Mouse (Mus musculus): ENCODE results near the gene Adgre5. TPM values are rescaled to one million over a fixed set of nuclear protein-coding genes. Genes with fewer than 3 reads are reported as not detected.

The Adgre5 gene
- total and polyA plus RNA-seq, 3 experiments: 0.54 to 23.6 (median 3.7) TPM

DNA sequence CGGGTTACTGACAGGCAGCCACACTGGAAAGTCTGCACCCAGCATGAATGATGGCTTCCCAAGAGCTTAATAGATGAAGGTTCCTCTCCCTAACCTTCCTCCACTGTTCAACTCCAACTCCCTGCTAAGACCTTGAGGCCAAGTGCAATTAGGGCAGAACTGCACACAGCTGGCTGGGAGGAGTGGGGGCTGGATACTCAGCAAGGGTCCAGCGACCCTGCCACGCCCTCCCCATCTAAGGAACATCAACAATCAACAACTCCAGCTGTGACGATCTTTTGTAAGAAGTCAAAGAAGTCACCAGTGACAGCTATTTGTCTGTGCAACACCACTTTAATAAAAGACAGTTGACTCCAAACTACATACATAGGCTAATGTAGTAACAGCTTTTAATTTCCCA lies 35.5 kb upstream of the Adgre5 start:
- Histone ChIP-seq H3K9ac (ENCODE audit: insufficient read depth, low read depth) (no peak overlapping the region), H3K4me1 (ENCODE audit: control insufficient read depth in 1 of 2, insufficient read depth in 2 of 2) (0 out of 4 replicates have a peak, but pooled peaks cover 0 to 3% of the 10 kb centered on the region in 2 experiments), H3K27me3 (replicated peaks) (no peaks in the 10 kb centered on the region), H3K9me3 (replicated peaks; ENCODE audit: low read length) (no peaks in the 10 kb centered on the region), H3K79me2 (replicated peaks; ENCODE audit: control insufficient read depth, extremely low read depth, insufficient read depth, poor library complexity, severe bottlenecking) (no peaks in the 10 kb centered on the region), H3K4me3 (replicated peaks in 1 of 3; ENCODE audit: low read depth in 2 of 3, low read length in 2 of 3, poor library complexity in 1 of 3) (no peak overlapping the region), H3K4me2 (ENCODE audit: insufficient read depth, low read depth, poor library complexity, severe bottlenecking) (no peak overlapping the region), H3K27ac (ENCODE audit: insufficient read depth, low read depth) (no peak overlapping the region), H3K36me3 (replicated peaks in 1 of 2; ENCODE audit: control insufficient read depth in 1 of 2, insufficient read depth in 1 of 2, low read length in 1 of 2) (no peaks in the 10 kb centered on the region)
- dilution Hi-C loops (cut with MboI; ENCODE audit: extremely low pct_ligation_motif_present, extremely low pct_unique_long_range_greater_than_20kb, low sequenced_read_pairs): no loop called here
- in situ Hi-C loops (cut with MboI; ENCODE audit: low pct_ligation_motif_present, low pct_unique_long_range_greater_than_20kb, low sequenced_read_pairs): no loop called here
- no peak for DNase-seq (ENCODE audit: extremely low read depth)
- TF ChIP-seq MEF2A (IDR thresholded peaks at IDR 0.05; ENCODE audit: borderline replicate concordance, low read depth, low read length) (no peak), ELF1 (IDR thresholded peaks at IDR 0.05; ENCODE audit: low read depth, low read length) (no peak), ZMIZ1 (IDR thresholded peaks at IDR 0.05; ENCODE audit: low read depth, low read length) (no peak), ZKSCAN1 (IDR thresholded peaks at IDR 0.05; ENCODE audit: borderline replicate concordance, low read depth, low read length) (no peak), UBTF (IDR thresholded peaks at IDR 0.05; ENCODE audit: low read depth, low read length) (no peak), NRF1 (IDR thresholded peaks at IDR 0.05; ENCODE audit: low read depth, low read length) (no peak), IRF4 (IDR thresholded peaks at IDR 0.05; ENCODE audit: low read depth, low read length) (no peak), RCOR1 (conservative IDR thresholded peaks at IDR 0.05; ENCODE audit: low read depth, low read length) (no peak), E2F4 (IDR thresholded peaks at IDR 0.05; ENCODE audit: insufficient replicate concordance, low read depth, low read length) (no peak), MYC (IDR thresholded peaks at IDR 0.05; ENCODE audit: low read depth, low read length) (no peak), USF2 (conservative IDR thresholded peaks at IDR 0.05; ENCODE audit: low read depth, low read length) (no peak), ETS1 (conservative IDR thresholded peaks at IDR 0.05; ENCODE audit: low read depth, low read length) (no peak), MAZ (IDR thresholded peaks at IDR 0.05; ENCODE audit: low read depth, low read length) (no peak), EP300 (IDR thresholded peaks at IDR 0.05; ENCODE audit: low read length) (no peak), CHD1 (IDR thresholded peaks at IDR 0.05; ENCODE audit: low read depth, low read length) (no peak), TCF12 (IDR thresholded peaks at IDR 0.05; ENCODE audit: low read depth, low read length) (no peak), SIN3A (IDR thresholded peaks at IDR 0.05; ENCODE audit: low read length) (no peak), GABPA (IDR thresholded peaks at IDR 0.05; ENCODE audit: insufficient replicate concordance, low read depth, low read length) (no peak), CTCF (conservative IDR thresholded peaks at IDR 0.05 in 1 of 2, IDR thresholded peaks at IDR 0.05 in 1 of 2; ENCODE audit: low read depth in 2 of 2, low read length in 2 of 2) (no peak), PAX5 (IDR thresholded peaks at IDR 0.05; ENCODE audit: low read length) (no peak)

DNA sequence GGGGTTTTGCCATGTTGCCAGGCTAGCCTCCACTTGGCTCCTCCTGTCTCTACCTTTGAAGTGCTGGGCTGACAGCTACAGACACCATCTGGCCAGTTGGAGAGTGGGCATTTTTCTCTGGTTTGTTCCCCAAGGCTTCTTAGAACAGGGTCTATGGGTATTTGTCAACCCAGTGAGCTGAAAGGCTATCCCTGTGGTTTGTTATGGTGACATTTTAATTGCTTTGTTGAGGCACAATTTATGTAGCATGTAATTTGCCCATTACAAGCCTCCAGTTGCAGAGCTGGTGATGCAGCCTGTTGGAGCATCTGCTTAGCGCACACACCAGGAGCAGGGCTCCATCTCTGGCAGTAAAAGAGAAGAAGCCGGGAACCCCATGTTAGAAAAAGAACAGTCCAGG lies 33.1 kb upstream of the Adgre5 start:
- Histone ChIP-seq H3K27ac (ENCODE audit: insufficient read depth, low read depth) (no peak overlapping the region), H3K79me2 (replicated peaks; ENCODE audit: control insufficient read depth, extremely low read depth, insufficient read depth, poor library complexity, severe bottlenecking) (no peaks in the 10 kb centered on the region), H3K9ac (ENCODE audit: insufficient read depth, low read depth) (no peak overlapping the region), H3K27me3 (replicated peaks) (no peaks in the 10 kb centered on the region), H3K9me3 (replicated peaks; ENCODE audit: low read length) (no peaks in the 10 kb centered on the region), H3K4me3 (replicated peaks in 1 of 3; ENCODE audit: low read depth in 2 of 3, low read length in 2 of 3, poor library complexity in 1 of 3) (no peak overlapping the region), H3K4me1 (ENCODE audit: control insufficient read depth in 1 of 2, insufficient read depth in 2 of 2) (no peaks in the 10 kb centered on the region), H3K36me3 (replicated peaks in 1 of 2; ENCODE audit: control insufficient read depth in 1 of 2, insufficient read depth in 1 of 2, low read length in 1 of 2) (no peaks in the 10 kb centered on the region), H3K4me2 (ENCODE audit: insufficient read depth, low read depth, poor library complexity, severe bottlenecking) (no peak overlapping the region)
- in situ Hi-C loops (cut with MboI; ENCODE audit: low pct_ligation_motif_present, low pct_unique_long_range_greater_than_20kb, low sequenced_read_pairs): no loop called here
- no peak for TF ChIP-seq RAD21 (IDR thresholded peaks at IDR 0.05; ENCODE audit: low read depth, low read length)
- TF ChIP-seq CTCF (conservative IDR thresholded peaks at IDR 0.05 in 1 of 2, IDR thresholded peaks at IDR 0.05 in 1 of 2; ENCODE audit: low read depth in 2 of 2, low read length in 2 of 2): no peak
- TF ChIP-seq EP300 (IDR thresholded peaks at IDR 0.05; ENCODE audit: low read length): no peak
- DNase-seq (ENCODE audit: extremely low read depth): no peak
- dilution Hi-C loops (cut with MboI; ENCODE audit: extremely low pct_ligation_motif_present, extremely low pct_unique_long_range_greater_than_20kb, low sequenced_read_pairs): no loop called here
